Mouse (Mus musculus) liver, embryonic 12.5 days (tissue): ENCODE data around the gene Tgm5. TPM values are rescaled to one million over a fixed set of nuclear protein-coding genes. Genes with fewer than 3 reads are reported as not detected.
A peak's percentile ranks its signal among the peaks of the same experiment; 100 is the strongest.
"Not testable (repeated sequence)": the region's sequence is repeated elsewhere in the genome, so short reads cannot be mapped to it uniquely, and the experiment has no call there.

ENCODE experiments used
- ATAC-seq: fragments of 200-750 bp; cut with Nextera tagmentation; 2 replicates; pipeline ENCODE4 v1.8.0; 2017; ENCODE audit warnings: moderate number of reproducible peaks, mild to moderate bottlenecking, moderate library complexity
- H3K27ac ChIP-seq: fragments of 300-500 bp; sonication (generic); 2 replicates; pipeline ENCODE4 v1.5.1; 2016; ENCODE audit warnings: mild to moderate bottlenecking
- H3K27me3 ChIP-seq: fragments of 300-500 bp; sonication (generic); replicated peaks from 2 replicates; pipeline ENCODE4 v1.6.1; 2016; ENCODE audit warnings: mild to moderate bottlenecking, moderate library complexity
- H3K36me3 ChIP-seq: fragments of 300-500 bp; sonication (generic); 2 replicates; pipeline ENCODE4 v1.6.1; 2016; ENCODE audit warnings: mild to moderate bottlenecking, moderate library complexity
- H3K4me1 ChIP-seq: fragments of 300-500 bp; sonication (generic); 2 replicates; pipeline ENCODE4 v1.6.1; 2016
- H3K4me2 ChIP-seq: fragments of 300-500 bp; sonication (generic); 2 replicates; pipeline ENCODE4 v1.6.1; 2016; ENCODE audit warnings: mild to moderate bottlenecking, moderate library complexity
- H3K4me3 ChIP-seq: fragments of 300-500 bp; sonication (generic); 2 replicates; pipeline ENCODE4 v1.5.1; 2016; ENCODE audit warnings: mild to moderate bottlenecking, moderate library complexity
- H3K9ac ChIP-seq: fragments of 300-500 bp; sonication (generic); 2 replicates; pipeline ENCODE4 v1.6.1; 2016; ENCODE audit warnings: mild to moderate bottlenecking, moderate library complexity
- H3K9me3 ChIP-seq: fragments of 300-500 bp; sonication (generic); replicated peaks from 2 replicates; pipeline ENCODE4 v1.6.1; 2016; ENCODE audit warnings: mild to moderate bottlenecking, moderate library complexity
- WGBS: fragments of 180-500 bp; shearing (Covaris S2); methylation state at CpG from one replicate; pipeline ENCODE4 v1.1.7; 2016; ENCODE audit not compliant: insufficient replicate concordance; 5-methylcytosine and 5-hydroxymethylcytosine counted together
- polyA plus RNA-seq: library from polyadenylated mRNA; unstranded; fragments of >200 nt; fragmentation: Nextera tagmentation; extraction: Ambion mirVana; gene quantifications from 2 replicates; pipeline ENCODE4 v1.2.1, GENCODE M21; 2016

The Tgm5 gene
- 0.05 and 0.07 TPM in 2 replicates for polyA plus RNA-seq

DNA sequence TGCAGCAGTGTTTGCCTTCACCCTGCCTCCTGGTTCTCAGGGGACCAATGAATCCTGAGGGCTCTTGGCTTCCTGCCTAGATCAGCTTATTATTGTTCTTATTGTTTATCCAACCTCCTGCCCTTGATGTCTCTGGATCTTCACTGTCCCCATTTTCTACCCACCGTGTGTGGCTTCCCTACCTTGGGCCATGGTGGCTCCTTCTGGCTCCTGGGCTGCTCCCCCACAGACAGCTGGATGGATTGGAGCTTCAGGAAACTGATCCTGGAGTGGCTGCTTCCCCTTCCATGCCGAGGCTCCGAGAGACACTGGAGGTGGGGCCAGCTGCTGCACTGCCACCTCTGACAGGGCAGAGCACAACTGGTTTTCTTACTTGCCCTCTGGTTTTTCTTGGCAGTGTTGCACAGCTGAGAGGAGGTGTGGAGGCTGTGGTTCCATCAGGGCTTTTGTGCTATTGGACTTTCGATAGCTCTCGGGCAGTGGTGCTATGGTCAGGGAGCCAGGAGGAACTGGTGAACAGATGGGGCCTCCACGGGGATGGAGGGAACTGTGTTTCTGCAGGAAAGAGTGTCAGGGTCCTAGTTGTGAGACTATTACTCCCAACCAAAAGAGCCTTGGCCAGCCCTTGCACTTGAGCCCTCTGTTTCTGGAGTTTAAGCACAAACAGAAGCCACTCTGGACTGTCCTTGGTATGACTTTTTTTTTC is at the start of gene Tgm5:
TSS of gene Tgm5 (minus strand) at position 362 of the 706 bp plus-strand sequence.
- no peaks in the 10 kb centered on the region for H3K9me3 ChIP-seq
- 31% methylated on average over 6 of the region's 6 CpGs for WGBS
- no peak for ATAC-seq

DNA sequence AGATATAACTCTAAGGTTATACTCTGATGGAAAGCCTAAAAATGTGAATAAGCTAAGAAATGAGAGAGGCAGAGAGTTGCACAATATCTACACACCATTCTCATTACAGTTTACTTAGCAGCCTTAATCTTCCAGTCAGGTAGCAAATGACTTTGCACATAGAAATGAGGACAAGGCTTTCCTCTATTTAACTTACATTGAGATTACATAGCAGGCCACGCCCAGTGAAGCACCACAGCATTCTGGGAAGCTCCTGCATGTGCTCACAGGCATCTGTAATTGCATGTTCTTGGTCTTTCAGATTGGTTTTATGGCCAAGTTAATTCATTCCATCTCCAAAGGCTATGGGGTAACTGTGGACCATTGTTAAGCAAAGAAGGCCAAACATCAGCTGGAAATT is 47.2 kb upstream of the Tgm5 start:
- no peaks in the 10 kb centered on the region for H3K9me3 ChIP-seq

More for the DNA sequence above, at the start of gene Tgm5:
- Histone ChIP-seq H3K4me3 (no peak within 1 kb of the TSS), H3K9ac (no peak within 1 kb of the TSS), H3K4me1 (no peaks in the 10 kb centered on the region), H3K27ac (no peak within 1 kb of the TSS), H3K27me3 (peaks cover 3% of the 10 kb centered on the region; the same call in 1 of the 2 replicates), H3K4me2 (no peak within 1 kb of the TSS), H3K36me3 (no peaks in the 10 kb centered on the region)

DNA sequence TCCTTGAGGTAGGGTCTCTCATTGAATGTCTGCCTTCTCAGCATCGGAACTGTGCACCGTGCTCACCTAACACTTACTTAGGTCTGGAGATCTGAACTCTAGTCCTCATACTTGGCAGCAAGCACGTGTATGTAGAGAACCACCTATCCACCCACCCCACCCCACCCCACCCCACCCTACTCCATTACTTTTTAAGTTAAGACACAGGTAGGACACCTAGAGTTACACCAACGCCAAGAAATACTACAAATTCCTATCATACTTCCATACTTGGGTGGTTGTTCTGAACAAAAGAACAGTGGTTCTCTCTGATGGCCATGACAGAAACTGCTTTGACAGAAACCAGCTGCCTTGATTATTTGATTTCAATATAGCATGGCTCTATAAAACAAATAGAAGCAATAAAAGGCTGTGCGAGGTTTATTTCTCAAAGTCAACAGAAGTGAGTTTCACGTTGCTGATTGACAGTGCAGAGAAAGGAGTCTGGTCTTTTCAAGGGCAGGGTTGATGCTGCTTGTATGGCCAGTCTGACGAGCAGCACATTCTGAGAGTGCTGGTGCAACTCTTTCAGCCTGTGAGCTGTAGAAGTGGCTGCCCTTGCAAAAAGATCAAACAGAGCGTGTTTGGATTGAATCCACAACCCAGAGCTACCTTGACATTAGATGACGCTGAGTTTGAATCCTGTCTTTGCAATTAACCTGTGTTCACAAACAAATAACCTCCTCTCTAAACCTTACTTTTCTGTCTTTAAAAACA is 43.4 kb upstream of the Tgm5 start:
- H3K27ac ChIP-seq = no peak overlapping the region
- H3K27me3 ChIP-seq = no peaks in the 10 kb centered on the region
- no peaks in the 10 kb centered on the region for H3K4me1 ChIP-seq
- no peak overlapping the region for H3K4me2 ChIP-seq
- 56% methylated on average over 9 of the region's 9 CpGs for WGBS
- H3K9ac ChIP-seq = no peak overlapping the region
- H3K9me3 ChIP-seq = no peaks in the 10 kb centered on the region
- H3K4me3 ChIP-seq = no peak overlapping the region
- no peaks in the 10 kb centered on the region for H3K36me3 ChIP-seq
- ATAC-seq = no peak

More for the DNA sequence above, 47.2 kb upstream of the Tgm5 start:
- WGBS = 62% methylated on average over 1 of the region's 1 CpGs
- no peak for ATAC-seq
- Histone ChIP-seq H3K4me2 (no peak overlapping the region), H3K27me3 (no peaks in the 10 kb centered on the region), H3K36me3 (peaks cover 5% of the 10 kb centered on the region; the same call in 1 of the 2 replicates), H3K4me1 (no peaks in the 10 kb centered on the region), H3K9ac (no peak overlapping the region), H3K4me3 (no peak overlapping the region), H3K27ac (no peak overlapping the region)

DNA sequence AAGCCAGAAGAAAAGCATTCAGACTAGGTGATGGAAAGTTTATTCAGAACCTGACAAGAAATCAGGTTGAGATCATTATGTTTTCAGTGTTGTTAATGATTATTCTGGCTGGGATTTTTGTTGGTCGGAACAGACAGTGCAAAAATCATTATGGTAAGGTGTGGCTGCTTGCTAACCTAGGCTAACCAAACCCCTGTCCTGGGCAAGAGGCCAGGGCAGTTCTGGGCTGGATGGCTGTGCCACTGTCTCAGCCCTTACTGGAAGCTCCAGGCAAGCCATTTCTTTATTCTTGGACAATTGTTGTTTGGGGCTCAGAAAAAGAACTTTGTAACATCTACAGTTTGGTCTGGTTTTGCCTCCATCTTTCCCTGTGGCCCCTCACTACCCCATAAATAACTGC is 41.9 kb upstream of the Tgm5 start:
- no peaks in the 10 kb centered on the region for H3K4me1 ChIP-seq
- no peak overlapping the region for H3K4me2 ChIP-seq
- no peak for ATAC-seq
- 58% methylated on average over 1 of the region's 1 CpGs for WGBS
- no peaks in the 10 kb centered on the region for H3K9me3 ChIP-seq
- H3K36me3 ChIP-seq = no peaks in the 10 kb centered on the region
- H3K27me3 ChIP-seq = no peaks in the 10 kb centered on the region
- no peak overlapping the region for H3K4me3 ChIP-seq
- no peak overlapping the region for H3K9ac ChIP-seq
- H3K27ac ChIP-seq = no peak overlapping the region

DNA sequence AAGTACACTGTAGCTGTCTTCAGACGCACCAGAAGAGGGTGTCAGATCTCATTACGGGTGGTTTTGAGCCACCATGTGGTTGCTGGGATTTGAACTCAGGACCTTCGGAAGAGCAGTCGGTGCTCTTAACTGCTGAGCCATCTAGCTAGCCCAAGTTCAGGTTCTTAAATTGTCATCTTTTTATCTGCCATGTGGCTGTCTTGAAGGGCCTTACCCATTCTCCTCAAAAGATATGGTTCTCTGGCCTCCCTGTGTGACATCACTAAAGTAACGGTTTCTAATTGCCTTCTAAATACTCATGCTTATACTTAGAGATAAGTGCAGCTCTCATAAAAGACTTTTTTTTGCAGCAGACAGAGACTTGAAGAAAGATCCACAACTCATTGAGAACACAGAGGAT is 40.7 kb upstream of the Tgm5 start:
- 76% methylated on average over 5 of the region's 5 CpGs for WGBS

DNA sequence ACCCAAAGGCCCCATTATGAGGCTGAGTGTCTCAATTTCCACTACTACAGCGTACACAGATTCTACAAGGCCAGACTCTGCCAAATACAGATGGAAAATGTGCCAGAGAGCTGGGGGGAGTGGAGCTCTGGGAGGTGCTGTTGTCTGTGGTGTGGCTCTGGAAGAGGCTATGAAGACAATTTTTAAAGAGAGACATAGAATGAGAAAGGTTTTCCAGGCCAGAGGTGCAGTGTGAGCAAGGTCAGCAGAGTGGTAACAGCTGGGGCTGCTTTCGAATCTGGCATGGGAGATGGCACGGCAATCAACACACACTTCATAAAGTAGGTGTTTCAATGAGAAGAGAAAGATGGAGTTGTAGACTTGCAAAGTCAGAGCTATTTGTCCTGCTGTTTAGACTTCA is 33.6 kb upstream of the Tgm5 start:
- WGBS = 73% methylated on average over 3 of the region's 3 CpGs
- Histone ChIP-seq H3K9ac (no peak overlapping the region), H3K27ac (no peak overlapping the region), H3K4me2 (no peak overlapping the region), H3K9me3 (no peaks in the 10 kb centered on the region), H3K4me3 (no peak overlapping the region), H3K27me3 (peaks cover 12% of the 10 kb centered on the region), H3K4me1 (no peaks in the 10 kb centered on the region), H3K36me3 (no peaks in the 10 kb centered on the region)
- no peak for ATAC-seq

More for the DNA sequence above, 40.7 kb upstream of the Tgm5 start:
- not testable (repeated sequence) for H3K36me3 ChIP-seq, H3K9me3 ChIP-seq, H3K4me2 ChIP-seq, H3K4me1 ChIP-seq, ATAC-seq, H3K4me3 ChIP-seq, H3K27me3 ChIP-seq, H3K9ac ChIP-seq, H3K27ac ChIP-seq

DNA sequence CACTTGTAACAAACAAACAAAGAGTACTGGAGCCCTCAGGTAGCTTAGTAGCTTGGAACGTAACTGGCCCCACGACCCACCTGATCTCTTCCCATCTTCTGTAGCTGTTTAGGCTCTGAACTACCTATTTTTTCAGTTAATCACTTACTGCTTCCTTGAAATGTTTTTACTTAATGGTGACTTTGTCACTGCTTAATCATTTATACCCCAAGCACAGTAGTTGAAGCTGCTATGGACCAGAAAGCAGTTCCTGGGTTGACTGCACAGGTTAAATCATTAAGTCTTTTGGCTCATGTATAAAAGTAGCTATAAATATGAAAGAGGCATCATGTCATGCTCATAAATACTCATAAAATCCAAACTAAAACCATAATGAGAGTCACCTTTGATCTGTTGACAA is 29.8 kb upstream of the Tgm5 start:
- Histone ChIP-seq H3K9ac (no peak overlapping the region), H3K4me2 (no peak overlapping the region), H3K36me3 (no peaks in the 10 kb centered on the region), H3K4me3 (no peak overlapping the region), H3K27me3 (peaks cover 12% of the 10 kb centered on the region), H3K4me1 (no peaks in the 10 kb centered on the region), H3K9me3 (no peaks in the 10 kb centered on the region), H3K27ac (no peak overlapping the region)
- ATAC-seq = no peak
- WGBS = 89% methylated on average over 2 of the region's 2 CpGs

DNA sequence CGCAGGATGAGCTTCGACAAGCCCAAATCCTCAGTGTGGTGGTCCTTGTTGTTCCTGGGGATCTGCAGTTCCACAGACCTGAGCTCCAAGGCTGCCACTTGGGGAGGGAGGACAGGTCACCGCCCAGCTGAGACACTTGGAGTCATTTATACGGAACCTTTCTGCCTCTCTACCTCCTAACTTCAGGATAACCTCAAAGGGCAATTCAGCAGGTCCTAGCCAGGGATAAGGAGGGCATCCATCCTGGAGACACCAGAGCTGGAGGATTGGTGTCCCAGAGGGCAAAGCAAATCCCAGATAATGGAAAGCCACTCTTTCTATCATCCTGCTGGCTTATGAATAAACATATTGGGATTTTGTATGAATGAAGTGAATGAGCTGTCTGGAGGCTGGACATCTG is 24.1 kb upstream of the Tgm5 start, which contains the start of gene Tgm7:
TSS of gene Tgm7 (minus strand) at position 101 of the 400 bp plus-strand sequence.
- ATAC-seq = no peak
- no peak within 1 kb of the TSS for H3K27ac ChIP-seq
- WGBS = 81% methylated on average over 4 of the region's 4 CpGs
- no peak within 1 kb of the TSS for H3K4me3 ChIP-seq
- H3K9me3 ChIP-seq = no peaks in the 10 kb centered on the region
- H3K9ac ChIP-seq = no peak within 1 kb of the TSS
- no peaks in the 10 kb centered on the region for H3K4me1 ChIP-seq
- H3K27me3 ChIP-seq = peaks cover 6% of the 10 kb centered on the region; the same call in 1 of the 2 replicates
- H3K36me3 ChIP-seq = no peaks in the 10 kb centered on the region
- H3K4me2 ChIP-seq = no peak within 1 kb of the TSS

DNA sequence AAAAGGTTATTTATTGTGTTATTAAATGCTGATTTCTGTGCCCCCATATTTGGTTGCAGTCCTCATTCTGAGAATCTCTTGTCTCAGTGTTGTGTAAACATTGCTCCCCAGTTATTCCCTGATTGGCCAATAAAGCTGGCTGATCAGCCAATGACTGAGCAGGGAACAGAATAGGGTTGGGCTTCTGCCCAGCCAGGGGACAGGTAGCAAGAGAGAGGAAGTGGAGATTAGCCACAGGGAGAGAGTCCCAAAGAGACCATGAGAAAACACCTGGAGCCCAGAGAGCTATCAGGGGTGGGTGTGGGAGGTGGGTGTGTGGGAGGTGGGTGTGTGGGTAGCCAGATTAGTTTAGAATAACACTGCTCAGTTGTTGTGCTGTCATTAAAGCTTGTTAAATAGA is 20.3 kb upstream of the Tgm5 start:
- 0 out of 2 replicates have a peak, but pooled peaks have one; percentile 30 for ATAC-seq
- Histone ChIP-seq H3K27ac (no peak overlapping the region), H3K4me3 (no peak overlapping the region), H3K27me3 (0 out of 2 replicates have a peak, but pooled peaks cover 4% of the 10 kb centered on the region), H3K36me3 (no peaks in the 10 kb centered on the region), H3K9ac (no peak overlapping the region), H3K4me1 (no peaks in the 10 kb centered on the region), H3K9me3 (no peaks in the 10 kb centered on the region), H3K4me2 (no peak overlapping the region)

DNA sequence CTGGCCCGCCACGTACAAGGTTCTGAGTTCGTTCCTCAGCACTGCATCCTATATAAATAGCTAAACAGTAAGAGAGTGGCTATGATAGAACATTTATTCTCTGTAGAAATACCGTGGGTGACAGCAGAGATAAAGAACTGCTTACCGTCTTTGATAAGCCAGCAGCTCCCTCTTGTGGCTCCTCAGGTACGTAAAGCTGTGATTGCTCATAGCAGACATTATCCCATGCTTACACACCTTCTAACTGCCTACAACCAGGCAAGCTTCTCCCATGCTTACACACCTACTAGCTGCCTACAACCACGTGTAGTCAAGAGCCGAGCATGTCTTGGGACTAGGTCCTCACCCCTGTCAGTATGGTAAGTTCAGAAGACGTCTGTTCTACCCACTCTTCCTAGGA is 16.4 kb upstream of the Tgm5 start:
- 18% methylated on average over 9 of the region's 9 CpGs for WGBS
- no peak for ATAC-seq
- no peak overlapping the region for H3K27ac ChIP-seq
- H3K36me3 ChIP-seq = no peaks in the 10 kb centered on the region
- no peaks in the 10 kb centered on the region for H3K27me3 ChIP-seq
- H3K4me2 ChIP-seq = peak overlapping the region; percentile 15; the same call in 1 of the 2 replicates
- H3K9me3 ChIP-seq = no peaks in the 10 kb centered on the region
- H3K4me3 ChIP-seq = no peak overlapping the region
- no peak overlapping the region for H3K9ac ChIP-seq
- H3K4me1 ChIP-seq = no peaks in the 10 kb centered on the region

DNA sequence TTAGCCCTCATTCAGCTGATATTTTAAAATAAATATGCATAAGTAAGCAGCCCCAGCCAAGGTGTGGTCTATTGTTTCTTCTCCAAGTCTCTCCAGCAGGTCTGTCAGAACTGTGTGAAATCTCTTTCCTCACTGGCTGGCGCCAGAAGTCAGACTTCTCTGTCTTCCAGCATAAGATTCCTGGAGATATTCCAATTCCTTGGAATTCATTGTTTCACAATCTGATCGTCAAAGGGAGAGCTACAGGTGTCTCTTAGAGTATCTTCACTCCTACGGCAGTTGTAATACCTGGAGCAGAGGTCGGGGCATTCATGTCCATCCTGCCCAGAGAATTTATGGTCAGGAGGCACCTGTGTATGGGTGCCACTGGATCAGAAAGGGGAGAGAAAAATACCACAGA is 4.1 kb upstream of the Tgm5 start:
- no peak overlapping the region for H3K4me3 ChIP-seq
- no peaks in the 10 kb centered on the region for H3K9me3 ChIP-seq
- H3K27me3 ChIP-seq = peaks cover 12% of the 10 kb centered on the region; the same call in 1 of the 2 replicates
- no peak overlapping the region for H3K4me2 ChIP-seq
- no peaks in the 10 kb centered on the region for H3K36me3 ChIP-seq
- no peak overlapping the region for H3K27ac ChIP-seq
- 57% methylated on average over 4 of the region's 4 CpGs for WGBS
- no peak for ATAC-seq
- H3K9ac ChIP-seq = no peak overlapping the region
- no peaks in the 10 kb centered on the region for H3K4me1 ChIP-seq

DNA sequence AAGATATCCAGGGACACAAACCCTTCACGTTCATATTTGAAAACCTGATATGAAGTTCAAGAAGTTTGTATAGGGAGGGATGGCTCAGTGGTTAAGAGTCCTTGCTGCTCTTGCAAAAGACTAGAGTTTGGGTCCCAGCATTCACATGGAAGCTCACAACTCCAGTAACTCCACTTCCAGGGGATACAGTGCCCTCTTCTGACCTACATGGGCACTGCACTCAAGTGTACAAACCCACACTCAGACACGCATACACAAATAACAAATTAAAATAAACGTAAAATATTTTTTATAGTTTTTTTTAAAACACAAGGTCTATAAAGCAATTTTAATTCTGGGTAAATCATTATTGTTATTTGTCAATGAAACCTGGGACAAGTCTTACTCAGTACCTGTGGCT is 2.9 kb upstream of the Tgm5 start:
- Histone ChIP-seq H3K27ac (no peak overlapping the region), H3K9ac (no peak overlapping the region), H3K4me2 (no peak overlapping the region), H3K27me3 (peaks cover 10% of the 10 kb centered on the region; the same call in 1 of the 2 replicates), H3K36me3 (no peaks in the 10 kb centered on the region), H3K9me3 (no peaks in the 10 kb centered on the region), H3K4me1 (no peaks in the 10 kb centered on the region), H3K4me3 (no peak overlapping the region)
- WGBS = 79% methylated on average over 3 of the region's 3 CpGs
- no peak for ATAC-seq
